Mouse (Mus musculus): ENCODE measurements around the gene Actl6b.

Actl6b gene

DNA sequence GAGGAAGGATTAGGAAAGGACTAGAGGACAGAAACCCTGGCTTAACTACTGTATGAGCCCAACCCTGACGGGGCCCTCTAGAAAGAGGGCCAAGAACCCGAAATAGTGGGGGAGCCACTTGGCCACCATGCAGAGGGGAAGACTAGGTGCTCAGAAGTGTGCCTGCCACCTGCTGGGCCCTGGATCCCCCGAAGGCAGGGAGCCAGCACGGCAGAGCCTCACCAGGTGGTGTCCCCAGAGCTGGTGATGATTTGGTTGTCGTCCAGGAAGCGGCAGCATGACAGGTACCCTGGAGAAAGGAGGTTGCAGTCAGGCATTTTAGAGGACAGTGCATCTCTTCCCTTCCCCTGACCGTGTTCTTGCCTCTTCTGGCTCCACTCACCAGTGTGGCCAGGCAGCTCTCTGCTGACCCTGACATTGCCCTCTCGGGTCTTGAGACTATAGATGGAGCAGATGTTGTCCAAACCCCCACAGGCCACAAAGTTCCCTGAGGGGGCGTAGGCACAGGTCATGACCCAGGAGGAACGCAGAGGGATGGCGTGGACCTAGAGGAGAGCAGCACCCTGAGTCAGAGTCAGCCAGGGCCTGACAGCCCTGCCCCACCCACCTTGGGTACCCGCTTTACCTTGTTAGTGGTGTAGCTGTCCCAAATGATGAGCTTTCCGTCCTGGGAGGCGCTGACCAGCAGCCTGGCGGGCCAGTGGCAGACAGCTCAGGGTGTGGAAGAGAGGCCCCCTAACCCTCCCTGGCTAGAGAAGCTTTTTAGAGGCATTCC, 23.9 kb upstream of the Actl6b start:
- DNase-seq (ENCODE audit: low read depth) = no peak

DNA sequence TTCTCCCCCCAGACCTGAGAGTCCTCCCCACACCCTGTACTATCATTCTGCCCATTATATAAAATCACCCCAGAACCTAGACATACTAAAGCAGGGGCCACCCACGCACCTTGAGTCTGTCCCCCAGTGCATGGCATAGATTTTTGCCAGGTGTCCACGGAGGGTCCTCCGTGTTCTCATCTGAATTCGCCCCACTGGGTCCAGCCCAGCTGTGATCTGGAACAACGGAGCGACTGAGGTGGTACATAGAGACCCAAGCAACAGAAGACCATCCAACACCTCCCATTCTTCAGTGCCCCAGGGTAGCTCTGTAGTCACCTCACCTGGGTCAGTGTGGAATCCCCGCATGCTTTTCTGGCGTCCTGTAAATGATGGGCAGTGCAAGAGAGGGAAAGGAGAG, 23.2 kb upstream of the Actl6b start:
- no peak for DNase-seq (ENCODE audit: low read depth)

DNA sequence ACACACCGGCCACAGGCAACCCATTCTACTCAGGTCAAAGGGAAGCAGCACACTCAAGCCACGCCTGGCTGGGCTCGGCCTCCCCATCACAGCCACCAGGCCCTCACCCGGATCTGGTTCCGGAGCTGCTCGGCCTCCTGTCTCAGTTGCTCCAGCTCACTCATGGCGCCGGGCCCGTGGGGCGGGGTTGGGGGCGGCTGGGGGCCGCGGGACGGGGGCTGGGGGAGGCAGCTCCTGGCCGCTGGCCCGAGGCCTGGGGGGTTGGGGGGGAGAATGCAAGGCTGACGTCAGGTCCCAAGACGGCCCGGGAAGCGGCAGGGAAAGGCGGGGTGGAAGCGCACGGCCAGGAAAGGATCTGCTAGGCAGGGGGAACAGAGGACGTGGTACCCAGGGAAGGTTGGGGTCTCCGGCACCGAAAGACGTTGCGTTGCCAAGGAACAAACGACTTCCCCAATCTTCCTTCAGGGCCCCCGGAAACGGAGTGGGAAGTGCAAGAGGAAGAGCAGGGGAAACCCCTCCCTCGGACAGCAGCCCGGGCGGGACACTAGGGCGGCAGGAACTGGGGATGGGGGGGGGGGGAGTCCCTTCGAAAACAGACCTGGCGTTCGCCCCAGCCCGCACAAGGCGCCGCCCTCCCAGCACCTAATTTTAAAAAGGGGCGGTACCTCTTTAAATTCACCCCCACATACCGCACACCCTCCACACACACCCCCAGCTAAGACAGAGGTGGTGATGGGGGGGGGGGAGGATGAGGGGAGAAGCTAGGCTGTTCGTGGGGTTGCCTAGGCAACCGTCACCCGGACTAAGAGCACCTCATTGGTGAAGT, 22.5 kb upstream of the Actl6b start:
- peak; percentile 88 for DNase-seq (ENCODE audit: low read depth)

DNA sequence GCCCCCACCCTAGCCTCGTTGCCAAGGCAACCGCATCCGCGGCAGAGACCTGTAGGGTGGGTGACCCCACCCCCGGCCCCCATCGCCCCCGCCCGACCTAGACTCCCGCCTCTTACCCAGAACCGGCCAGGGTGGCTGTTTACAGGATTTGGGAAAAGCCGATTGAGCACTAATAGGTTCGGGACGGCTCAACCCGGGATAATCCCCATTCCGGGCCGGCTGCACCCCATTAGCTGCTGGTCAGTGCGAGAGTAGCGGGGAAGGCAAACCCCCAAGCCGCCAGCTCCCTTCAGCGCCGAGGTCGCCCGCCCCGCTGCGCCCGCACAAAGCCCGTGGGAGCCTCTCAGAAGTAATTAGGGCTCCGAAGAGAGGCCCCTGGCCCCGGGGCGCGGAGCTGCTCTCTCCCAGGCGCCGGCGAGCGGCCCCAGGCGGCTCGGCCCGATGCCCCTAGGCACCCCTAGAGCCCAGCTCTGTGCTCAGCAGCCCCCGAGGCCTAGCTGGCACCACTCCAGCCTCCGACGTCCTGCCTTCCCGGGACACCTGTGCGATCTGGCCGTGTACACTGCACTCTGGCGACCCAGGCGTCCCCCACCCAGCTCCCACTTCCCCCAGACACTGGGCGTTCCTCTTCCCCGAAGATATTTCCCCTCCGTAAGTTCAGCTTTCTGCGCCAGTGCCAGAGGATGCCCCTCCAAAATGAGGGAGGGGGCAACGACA, 21.7 kb upstream of the Actl6b start:
- peak; percentile 61 for DNase-seq (ENCODE audit: low read depth)

DNA sequence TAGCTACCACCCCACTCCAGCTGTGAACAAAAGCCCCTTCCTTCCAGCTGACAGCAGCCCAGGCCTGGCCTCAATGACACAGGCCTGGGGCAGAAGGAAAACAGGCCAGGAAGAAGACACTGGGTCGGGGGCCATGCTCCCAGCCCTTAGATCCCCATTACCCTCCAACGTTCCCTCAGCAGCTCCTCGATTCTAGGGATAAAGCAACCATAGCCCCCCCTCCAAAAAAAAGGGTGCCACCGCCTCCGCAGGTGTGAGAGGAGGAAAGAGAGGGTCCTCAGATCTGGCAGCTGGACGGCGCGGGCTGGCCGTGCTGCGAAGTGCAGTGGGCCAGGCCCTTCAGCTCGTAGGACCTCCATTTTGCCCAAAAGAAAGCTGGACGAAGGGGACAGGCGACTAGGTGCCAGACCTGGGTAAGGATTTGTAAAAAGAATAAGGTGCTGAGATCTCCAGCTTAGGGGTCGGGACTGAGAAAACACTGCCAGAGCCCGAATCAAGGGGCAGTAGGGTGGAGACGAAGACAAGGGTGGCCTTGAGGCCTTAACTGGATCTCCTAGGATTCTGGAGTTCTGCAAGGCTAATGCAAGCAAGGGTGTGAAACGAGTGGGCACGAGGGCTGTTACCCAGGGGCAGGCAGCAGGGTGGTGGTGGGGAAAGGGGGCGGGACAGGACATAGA, 21.0 kb upstream of the Actl6b start:
- DNase-seq (ENCODE audit: low read depth) = peak; percentile 54

DNA sequence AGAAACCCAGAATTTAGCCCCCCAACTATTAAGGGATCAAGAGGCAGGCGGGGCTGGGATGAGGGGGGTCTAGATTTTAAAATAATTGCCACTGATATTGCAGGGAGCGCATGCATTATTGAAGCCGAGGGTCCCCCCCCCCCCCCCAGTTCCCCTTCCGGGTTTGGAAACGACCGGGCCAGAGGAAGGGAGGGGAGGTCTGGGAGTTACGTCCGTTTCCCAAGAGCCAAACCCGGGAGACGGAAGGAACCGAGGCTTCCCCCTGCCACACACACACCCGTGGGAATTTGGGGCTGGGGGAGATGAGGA, 20.6 kb upstream of the Actl6b start:
- DNase-seq (ENCODE audit: low read depth) = no peak

DNA sequence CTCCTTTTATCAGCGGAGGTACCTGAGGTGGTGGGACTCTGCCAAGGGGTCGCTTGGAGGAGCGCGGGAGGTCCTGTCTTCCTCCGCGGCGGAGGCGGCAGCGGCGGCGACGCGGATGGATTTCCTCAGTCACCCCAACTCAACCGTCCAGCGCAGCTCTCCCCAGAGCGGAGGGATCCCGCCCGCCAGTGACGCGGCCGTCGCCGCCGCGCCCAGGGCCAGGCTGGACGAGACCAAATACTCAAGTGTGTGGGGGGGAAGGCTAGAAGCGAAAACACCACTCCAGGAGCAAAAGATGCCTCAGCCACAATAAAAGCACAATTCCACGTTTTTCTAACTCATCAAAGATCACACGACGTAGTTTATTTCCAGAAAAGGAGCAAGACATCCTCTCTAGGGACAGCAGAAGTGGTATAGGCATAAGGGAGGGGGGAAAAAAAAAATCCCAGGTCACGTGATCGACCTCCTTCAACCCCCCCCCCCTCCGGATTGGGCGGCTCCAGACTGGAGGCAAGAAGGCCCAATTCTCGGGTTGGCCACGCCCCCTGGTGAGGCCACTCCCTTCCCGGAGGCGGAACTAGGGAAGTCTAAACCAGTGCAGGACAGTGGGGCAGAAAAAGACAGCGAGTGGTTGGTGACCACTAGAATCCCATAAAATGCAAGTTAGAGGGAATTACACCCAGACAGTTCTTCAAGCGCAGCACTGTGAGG, 20.0 kb upstream of the Actl6b start, which contains the start of the genes Epo and Gnb2:
Epo (minus strand) TSS at position 126 of the 711 bp plus-strand sequence.
Gnb2 (minus strand) TSS at position 394 of the 711 bp plus-strand sequence.
- DNase-seq (ENCODE audit: low read depth) = peak; percentile 99

DNA sequence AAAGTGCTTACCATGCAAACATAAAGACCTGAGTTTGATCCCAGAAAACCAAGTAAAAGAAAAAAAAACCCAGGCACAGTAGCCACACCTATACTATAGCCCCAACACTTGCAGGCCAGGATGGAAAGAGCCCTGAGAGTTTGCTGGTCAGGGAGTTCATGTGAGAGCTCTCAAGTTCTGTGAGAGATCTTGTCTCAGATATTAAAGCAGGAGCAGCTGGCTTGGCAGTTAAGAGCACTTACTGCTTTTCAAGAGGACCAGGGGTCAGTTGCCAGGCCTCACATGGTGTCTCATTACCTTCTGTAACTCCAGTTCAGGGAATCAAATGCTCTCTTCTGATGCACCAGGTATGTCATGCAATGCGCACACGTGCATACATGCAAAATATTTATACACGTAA, 18.6 kb upstream of the Actl6b start:
- no peak for DNase-seq (ENCODE audit: low read depth)

DNA sequence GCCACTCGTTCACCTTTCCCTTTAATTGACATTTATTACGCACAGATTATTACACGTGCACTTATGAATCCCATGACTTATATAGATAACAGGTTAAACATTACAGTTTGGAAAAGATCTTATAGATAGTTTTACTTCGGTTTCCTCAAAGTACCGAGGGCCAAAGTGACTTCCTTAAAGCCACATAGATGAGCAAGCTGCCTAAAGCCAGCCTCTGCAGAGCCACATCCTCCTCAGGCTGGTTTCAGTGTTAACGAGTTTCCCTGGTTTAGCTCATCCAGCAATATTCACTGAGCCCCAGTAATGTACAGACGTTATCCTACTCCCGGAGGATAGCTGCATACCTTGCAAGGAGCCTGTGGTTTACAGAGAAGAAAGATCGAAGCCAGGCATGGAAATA, 18.0 kb upstream of the Actl6b start:
- DNase-seq (ENCODE audit: low read depth) = peak; percentile 49

DNA sequence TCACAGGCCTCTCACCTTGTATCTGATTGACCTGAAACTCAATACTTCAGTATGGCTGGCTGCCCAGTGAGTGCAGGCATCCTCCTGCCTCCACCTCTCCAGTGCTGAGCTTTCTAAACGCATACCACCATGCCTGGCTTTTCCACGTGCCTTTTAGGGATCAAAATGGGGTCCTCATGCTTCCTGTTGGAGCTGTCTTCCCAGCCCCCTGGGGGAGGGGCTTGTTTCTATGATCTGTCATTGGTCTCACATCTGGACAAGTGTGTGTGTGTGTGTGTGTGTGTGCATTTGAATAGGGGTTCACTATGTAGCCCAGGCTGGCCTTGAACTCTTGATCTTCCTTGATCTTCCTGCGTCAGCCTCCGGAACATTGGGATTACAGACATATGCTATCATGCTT, 15.9 kb upstream of the Actl6b start:
- DNase-seq (ENCODE audit: low read depth) = no peak

DNA sequence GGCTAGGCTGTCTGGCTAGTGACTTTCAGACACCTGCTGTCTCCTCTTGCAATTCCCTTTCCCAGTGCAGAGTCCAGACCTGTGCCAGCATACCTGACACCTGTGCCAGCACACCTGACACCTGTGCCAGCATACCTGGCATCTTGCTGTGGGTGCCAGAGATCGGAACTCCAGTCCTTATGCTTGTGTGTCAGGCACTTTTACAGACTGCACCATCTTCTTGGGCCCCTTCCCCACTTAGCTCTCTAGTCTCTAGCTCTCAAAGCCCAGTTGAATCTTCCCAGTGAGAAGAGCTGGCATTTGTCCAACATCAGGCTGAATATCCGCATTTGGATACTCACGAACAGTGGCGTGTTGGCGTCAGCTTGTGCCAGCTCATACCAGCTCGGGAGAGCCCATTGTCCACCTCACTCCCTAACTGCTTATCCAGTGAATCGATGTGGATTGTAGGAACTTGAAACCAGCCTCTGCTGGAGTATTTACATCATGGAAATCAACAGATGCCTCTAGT, 14.0 kb upstream of the Actl6b start:
- no peak for DNase-seq (ENCODE audit: low read depth)

DNA sequence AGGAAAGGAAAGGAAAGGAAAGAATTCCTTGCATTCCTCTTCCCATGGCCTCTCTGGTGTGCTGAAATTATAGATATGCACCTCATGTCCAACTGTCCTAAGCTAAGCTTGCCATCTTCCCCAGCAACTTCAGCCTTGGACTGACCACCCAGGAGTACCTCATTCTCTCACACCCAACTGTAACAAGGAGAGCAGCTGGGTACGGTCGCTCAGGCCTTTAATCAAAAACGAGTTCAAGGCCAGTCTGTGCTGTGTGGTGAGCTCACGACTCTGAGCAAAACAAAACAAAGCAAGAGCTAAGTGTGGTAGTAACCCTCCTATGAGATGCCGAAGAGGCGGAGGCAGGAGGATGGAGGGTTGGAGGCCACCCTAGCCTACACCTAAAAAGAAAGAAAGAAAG, 12.3 kb upstream of the Actl6b start:
- no peak for DNase-seq (ENCODE audit: low read depth)

DNA sequence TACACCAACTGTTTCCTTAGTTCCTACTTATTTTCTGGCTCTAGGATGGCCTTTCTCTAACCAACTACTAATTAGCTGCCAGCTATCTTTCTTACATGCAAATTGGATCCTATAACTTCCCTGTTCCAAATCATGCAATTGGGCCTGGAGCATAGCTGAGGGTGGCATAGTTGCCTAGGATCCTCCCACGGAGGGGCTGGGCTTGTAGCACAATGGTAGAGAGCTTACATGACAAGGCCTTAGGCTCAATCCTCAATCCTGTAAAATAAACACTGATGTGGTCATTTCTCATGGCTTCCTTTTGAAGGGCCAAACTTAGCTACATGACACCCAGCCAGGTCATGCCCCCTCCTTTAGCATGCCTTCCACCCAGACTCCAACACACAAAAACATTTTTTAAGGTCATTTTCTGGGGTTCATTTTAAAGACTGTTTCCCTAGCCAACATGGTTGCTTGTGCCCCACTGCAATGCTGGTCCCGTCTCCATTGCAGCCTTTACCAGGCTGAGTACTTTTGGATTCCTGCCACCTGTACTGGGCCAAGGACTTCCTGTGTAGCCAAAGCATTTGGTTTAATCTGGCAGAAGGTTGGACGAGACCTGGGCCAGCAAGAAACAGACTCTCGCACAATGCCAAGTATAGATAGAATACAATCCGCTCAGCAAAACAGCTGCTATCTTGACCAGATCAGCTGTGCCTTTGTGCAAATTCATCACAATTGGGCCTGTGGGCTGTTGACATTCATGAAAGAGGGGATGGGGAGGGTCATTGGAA, 11.4 kb upstream of the Actl6b start:
- no peak for DNase-seq (ENCODE audit: low read depth)

DNA sequence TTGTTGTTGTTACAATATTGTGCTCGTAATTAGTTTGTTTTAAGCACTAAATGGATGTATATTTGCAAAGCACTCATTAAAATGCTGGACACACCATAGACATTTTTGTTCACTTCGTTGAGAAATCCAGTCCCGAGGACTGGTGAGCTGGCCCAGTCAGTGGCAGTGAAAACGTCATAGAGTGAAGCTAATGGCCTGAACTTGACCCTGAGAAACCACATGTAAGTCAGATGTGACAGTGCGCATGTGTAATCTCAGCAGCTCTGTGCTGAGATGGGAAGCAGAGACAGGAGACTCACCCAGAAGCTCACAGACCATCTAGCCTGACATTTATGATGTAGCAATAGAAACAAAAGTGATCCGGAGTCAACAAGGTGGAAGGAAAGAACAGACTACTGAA, 8.4 kb upstream of the Actl6b start:
- DNase-seq (ENCODE audit: low read depth) = no peak

DNA sequence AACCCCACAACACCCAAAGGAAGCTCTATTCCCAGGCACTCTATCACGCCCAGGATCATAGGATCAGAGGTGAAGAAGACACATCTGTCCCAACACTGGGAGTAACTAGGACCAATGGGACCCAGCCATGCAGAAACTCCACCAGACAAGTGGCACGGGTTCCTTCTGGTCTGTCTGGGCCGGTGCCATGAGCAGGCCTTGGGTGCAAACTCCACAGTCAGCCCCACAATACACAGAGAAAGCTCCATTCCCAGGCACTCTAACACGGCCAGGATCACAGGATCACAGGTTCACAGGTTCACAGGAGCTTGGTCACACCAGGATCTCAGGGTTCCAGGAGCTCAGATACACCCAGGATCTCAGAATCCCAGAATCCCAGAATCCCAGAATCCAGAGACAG, 7.7 kb upstream of the Actl6b start:
- no peak for DNase-seq (ENCODE audit: low read depth)

DNA sequence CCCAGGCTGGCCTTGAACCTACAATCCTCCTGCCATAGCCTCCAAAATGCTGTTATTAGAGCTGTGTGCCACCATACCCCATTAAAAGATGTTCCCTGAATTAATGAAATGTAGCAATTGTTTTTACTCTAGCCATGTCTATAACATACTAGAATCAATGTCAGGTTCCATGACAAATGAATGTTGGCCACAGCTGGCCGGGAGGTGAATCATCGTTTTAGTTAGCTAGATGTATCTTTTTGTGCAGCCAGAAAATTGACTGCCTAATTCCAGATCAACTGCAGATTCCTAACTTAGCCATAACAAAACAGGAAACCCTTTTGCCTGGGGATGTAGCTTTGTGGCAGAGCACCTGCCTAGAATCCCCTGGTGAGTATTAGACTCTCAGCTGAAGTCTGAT, 3.5 kb upstream of the Actl6b start:
- DNase-seq (ENCODE audit: low read depth) = no peak

DNA sequence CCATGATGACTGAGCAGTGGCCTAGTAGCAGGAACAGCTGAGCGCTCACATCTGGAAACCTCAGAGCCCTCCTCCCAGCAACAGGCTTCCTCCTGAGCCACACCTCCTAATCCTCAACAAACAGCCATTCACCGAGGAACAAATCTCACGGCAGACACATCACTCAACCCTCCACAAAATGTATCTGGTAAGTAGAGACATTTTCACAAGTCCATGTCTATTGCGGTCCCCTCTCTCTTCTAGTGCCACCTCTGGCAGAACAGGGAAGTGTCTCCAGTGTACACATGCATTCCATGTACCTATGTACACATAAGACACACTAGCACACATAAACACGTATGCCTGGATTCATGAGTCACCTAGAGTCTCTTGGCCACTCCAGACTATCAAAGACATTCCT, 2.2 kb upstream of the Actl6b start:
- peak; percentile 40 for DNase-seq (ENCODE audit: low read depth)

DNA sequence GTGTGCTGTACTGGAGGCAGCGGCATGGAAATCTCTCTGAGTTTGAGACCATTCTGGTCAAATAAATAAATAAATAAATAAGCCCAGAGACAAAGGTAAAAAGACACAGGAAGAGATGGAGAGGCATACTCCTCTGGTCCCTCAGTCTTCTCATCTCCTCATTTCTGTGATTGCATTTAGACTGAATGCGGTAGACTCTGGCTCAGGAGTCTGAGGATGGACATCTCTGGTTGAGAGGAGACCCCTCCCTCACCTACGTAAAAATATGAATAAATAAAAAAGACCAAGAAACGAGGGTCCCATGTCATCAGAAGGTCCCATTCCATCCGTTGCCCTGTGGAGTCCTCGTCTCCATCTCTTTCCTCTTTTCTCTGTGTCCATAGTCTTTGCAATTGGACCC, 317 bp upstream of the Actl6b start:
- DNase-seq (ENCODE audit: low read depth) = no peak

DNA sequence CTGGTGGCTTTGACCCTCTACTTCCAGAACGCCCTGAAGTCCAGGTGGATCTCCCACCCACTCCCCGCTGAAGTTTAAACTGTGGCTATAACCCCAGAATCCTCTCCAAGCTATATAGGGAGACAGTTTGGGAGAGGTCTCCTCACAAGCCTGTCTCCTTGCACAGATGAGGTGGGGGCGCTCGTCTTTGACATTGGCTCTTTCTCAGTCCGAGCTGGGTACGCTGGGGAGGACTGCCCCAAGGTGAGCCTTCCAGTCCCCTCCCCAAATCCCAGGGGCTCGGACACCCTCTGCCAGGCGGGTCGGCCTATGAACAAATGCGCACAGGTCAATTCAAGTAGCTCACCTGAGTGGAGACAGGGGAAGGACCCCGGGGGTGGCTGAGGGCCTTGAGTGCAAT, 581 bp downstream of the Actl6b start:
- no peak for DNase-seq (ENCODE audit: low read depth)

DNA sequence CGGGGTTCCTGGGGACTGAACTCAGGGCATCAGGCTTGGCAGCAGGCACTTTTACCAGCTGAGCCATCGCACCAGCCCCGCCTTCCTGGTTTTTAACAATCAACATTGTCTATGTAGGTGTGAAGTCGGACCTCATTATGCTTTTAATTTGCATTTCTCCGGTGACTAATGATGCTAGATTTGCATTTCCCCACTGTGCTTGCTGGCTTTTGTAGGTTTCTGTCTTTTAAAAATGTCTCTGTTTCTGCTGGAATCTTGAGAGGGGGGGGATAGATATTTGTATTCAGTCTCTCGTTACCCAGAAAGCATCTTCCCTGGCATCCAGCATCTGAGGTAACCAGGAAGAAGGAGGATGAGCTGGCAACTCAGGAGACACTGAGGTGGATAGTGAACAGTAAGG, 8.2 kb downstream of the Actl6b start:
- no peak for DNase-seq (ENCODE audit: low read depth)

DNA sequence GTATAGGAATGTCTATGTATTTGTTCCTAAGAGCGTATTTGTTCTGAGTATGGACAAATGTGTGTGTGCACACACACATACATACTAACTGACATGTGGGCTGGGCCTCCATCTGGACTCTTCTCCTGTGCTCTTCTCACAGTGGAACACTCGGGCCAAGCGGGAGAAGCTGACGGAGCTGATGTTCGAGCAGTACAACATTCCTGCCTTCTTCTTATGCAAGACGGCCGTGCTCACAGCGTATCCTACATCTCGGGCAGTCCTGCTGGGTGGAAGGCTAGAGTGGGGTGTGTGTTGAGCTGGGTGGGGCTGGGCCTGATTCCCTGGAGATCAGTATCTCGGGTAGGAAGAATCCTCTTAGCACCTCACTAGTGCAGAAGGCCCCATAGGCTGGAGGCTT, 9.6 kb downstream of the Actl6b start:
- no peak for DNase-seq (ENCODE audit: low read depth)
